Mouse (Mus musculus) stomach, embryonic 14.5 days (tissue): Measurements from ENCODE around the gene Cspg4. TPM values are rescaled to one million over a fixed set of nuclear protein-coding genes. Genes with fewer than 3 reads are reported as not detected.

ENCODE experiments used
- ATAC-seq: fragments of 200-750 bp; cut with Nextera tagmentation; 2 replicates; pipeline ENCODE4 v1.8.0; 2017; ENCODE audit warnings: low read depth, moderate TSS enrichment; ENCODE audit not compliant: insufficient number of reproducible peaks, insufficient read depth, low FRiP score
- H3K27ac ChIP-seq: fragments of 300-500 bp; sonication (generic); 2 replicates; pipeline ENCODE4 v1.5.1; 2014; ENCODE audit warnings: mild to moderate bottlenecking, low read length, moderate library complexity, mixed read lengths
- H3K27me3 ChIP-seq: fragments of 300-500 bp; sonication (generic); 2 replicates; pipeline ENCODE4 v1.6.1; 2014; ENCODE audit warnings: low read length, control low read depth, mixed read lengths; ENCODE audit not compliant: control insufficient read depth, insufficient read depth
- H3K36me3 ChIP-seq: fragments of 300-500 bp; sonication (generic); 2 replicates; pipeline ENCODE4 v1.6.1; 2014; ENCODE audit warnings: mild to moderate bottlenecking, control low read depth, low read length, moderate library complexity, mixed read lengths; ENCODE audit not compliant: control insufficient read depth, insufficient read depth
- H3K4me1 ChIP-seq: fragments of 300-500 bp; sonication (generic); 2 replicates; pipeline ENCODE4 v1.6.1; 2014; ENCODE audit warnings: low read length, control low read depth, mixed read lengths; ENCODE audit not compliant: control insufficient read depth, insufficient read depth
- H3K4me2 ChIP-seq: fragments of 300-500 bp; sonication (generic); replicated peaks from 2 replicates; pipeline ENCODE4 v1.6.1; 2014; ENCODE audit warnings: low read depth, low read length, control low read depth
- H3K4me3 ChIP-seq: fragments of 300-500 bp; sonication (generic); 2 replicates; pipeline ENCODE4 v1.5.1; 2014; ENCODE audit warnings: low read depth, low read length, control low read depth
- H3K9ac ChIP-seq: fragments of 300-500 bp; sonication (generic); replicated peaks from 2 replicates; pipeline ENCODE4 v1.6.1; 2014; ENCODE audit warnings: low read depth, mild to moderate bottlenecking, control low read depth, low read length, moderate library complexity, mixed read lengths
- H3K9me3 ChIP-seq: fragments of 300-500 bp; sonication (generic); 2 replicates; pipeline ENCODE4 v1.6.1; 2016; ENCODE audit warnings: low read depth, low read length, control low read depth; ENCODE audit not compliant: control insufficient read depth
- WGBS: fragments of 180-500 bp; shearing (Covaris S2); extraction: QIAGEN DNeasy Blood & Tissue Kit; methylation state at CpG from one replicate; pipeline ENCODE4 v1.1.7; 2014; 5-methylcytosine and 5-hydroxymethylcytosine counted together
- polyA plus RNA-seq: library from polyadenylated mRNA; unstranded; fragments of >200 nt; fragmentation: Nextera tagmentation; extraction: Ambion mirVana; gene quantifications from 2 replicates; pipeline ENCODE4 v1.2.1, GENCODE M21; 2014

The Cspg4 gene
- polyA plus RNA-seq, 1 experiment from 2014 or later: 16.1 TPM

DNA sequence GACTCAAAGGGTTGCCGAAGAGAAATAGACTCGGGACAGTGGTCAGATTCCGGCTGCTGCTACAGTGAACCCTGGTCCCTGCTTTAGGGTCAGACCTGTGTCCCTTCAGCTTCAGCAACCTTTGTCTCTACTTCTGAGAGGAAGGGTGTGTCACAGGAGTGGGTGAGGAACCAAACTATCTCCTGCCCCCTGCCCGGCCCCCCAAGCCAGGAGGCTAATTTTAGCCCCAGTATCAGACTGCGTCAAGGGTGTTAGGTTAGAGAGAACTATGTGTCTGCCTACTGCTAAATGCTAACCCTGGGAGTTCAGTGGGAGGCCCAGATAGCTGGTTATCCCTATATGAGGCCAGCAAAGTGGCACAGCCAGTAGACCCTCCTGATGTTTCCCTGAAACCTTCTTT is 29.7 kb upstream of the Cspg4 start:
- no peak overlapping the region for H3K27ac ChIP-seq
- no peaks in the 10 kb centered on the region for H3K9me3 ChIP-seq
- no peaks in the 10 kb centered on the region for H3K36me3 ChIP-seq
- WGBS: 73% methylated on average over 5 of the region's 5 CpGs
- H3K27me3 ChIP-seq: no peaks in the 10 kb centered on the region
- no peak overlapping the region for H3K4me3 ChIP-seq
- no peak for ATAC-seq
- H3K9ac ChIP-seq: no peak overlapping the region
- 0 out of 2 replicates have a peak, but pooled peaks cover 4% of the 10 kb centered on the region for H3K4me1 ChIP-seq
- H3K4me2 ChIP-seq: no peak overlapping the region

DNA sequence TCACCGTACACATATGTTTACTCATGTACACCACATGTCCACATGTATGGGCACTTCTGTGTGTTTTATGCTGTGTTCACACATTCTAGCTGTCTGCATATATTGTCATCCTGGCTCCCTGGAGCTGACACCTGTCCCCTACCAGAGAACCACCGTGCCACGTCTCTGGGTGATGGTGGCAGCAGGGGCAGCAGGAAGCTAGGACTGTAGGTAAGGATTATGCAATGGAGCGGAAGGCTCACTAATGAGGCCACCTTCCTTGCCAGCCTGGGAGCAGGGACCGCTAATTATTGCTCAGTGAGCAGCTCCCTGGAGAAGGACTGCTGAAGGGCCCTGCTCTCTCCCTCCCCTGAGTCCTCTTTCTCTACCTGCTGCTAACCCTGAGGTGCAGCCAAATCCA is 24.1 kb upstream of the Cspg4 start:
- no peak overlapping the region for H3K9ac ChIP-seq
- ATAC-seq: no peak
- H3K4me1 ChIP-seq: peaks cover 23% of the 10 kb centered on the region
- H3K4me2 ChIP-seq: no peak overlapping the region
- H3K9me3 ChIP-seq: no peaks in the 10 kb centered on the region
- no peaks in the 10 kb centered on the region for H3K36me3 ChIP-seq
- WGBS: 76% methylated on average over 5 of the region's 5 CpGs
- no peaks in the 10 kb centered on the region for H3K27me3 ChIP-seq
- H3K27ac ChIP-seq: no peak overlapping the region
- H3K4me3 ChIP-seq: no peak overlapping the region

DNA sequence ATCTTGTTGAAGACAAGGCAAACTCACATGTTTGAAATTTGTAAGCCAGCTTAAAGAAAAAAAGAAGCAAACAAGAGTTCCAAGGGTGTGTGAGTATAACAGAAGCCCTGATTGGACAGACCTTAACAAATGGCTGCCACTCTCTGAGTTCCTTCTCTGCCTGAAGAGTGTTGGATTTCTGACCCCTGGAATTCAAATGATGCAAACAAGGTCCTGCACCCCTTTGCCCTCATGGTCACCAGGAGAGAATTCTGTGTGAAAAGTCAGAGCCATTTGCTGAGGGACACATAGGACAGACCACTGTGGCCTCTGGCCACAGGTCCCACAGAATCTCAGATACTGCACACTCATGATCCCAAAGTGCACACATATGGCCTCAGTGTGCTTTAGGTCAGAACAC is 23.0 kb upstream of the Cspg4 start:
- no peaks in the 10 kb centered on the region for H3K36me3 ChIP-seq
- H3K4me3 ChIP-seq: no peak overlapping the region
- H3K9ac ChIP-seq: no peak overlapping the region
- H3K4me1 ChIP-seq: peaks cover 23% of the 10 kb centered on the region
- ATAC-seq: no peak
- H3K4me2 ChIP-seq: no peak overlapping the region
- no peak overlapping the region for H3K27ac ChIP-seq
- no peaks in the 10 kb centered on the region for H3K9me3 ChIP-seq
- H3K27me3 ChIP-seq: no peaks in the 10 kb centered on the region

DNA sequence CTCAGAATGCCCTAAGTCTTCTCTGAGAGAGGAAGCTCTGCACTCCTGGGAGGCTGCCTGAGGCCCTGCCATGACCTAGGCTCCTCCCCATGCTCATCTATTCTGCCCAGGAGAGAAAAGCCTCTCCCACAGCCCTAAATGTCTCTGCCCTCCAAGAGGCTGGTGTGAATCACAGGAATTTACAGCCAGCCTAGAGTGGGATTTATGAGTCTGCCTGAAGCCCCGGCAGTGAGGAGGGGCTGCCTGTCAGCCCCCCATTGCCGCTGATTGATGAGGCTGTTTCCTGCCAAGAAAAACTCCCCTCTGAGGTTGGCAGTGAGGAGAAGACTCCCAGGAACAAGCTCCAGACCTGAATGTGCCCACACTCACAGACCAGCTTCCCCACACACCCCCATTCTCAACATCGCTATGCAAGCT is 22.5 kb upstream of the Cspg4 start:
- 15% methylated on average over 3 of the region's 3 CpGs for WGBS

DNA sequence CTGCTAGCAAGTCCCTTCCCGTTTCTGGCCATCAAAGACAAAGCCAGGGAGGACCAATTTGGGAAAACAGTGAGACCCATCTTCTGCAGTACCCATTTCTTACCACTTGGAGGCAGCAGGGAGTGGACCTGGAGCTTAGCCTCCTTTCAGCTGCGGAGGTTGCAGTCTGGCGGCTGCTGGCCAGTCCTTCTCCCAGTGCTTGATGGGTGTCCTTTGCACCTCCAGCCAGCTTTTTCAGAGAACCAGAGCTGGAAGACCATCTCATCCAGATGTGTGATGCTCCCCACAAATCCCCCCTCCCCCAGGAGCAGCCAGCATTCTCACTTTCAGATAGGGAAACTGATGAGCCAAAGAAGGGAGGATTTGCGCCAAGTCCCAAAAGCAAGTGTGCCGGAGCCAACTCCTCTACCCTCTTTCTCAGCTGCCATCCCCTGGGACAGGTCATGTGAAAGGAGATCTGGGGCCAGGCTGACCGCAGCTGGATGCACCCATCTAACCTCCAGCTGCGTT is 21.1 kb upstream of the Cspg4 start:
- no peak for ATAC-seq
- no peak overlapping the region for H3K27ac ChIP-seq
- H3K9me3 ChIP-seq: no peaks in the 10 kb centered on the region
- 38% methylated on average over 7 of the region's 7 CpGs for WGBS
- H3K4me1 ChIP-seq: peaks cover 23% of the 10 kb centered on the region
- no peak overlapping the region for H3K4me2 ChIP-seq
- H3K36me3 ChIP-seq: no peaks in the 10 kb centered on the region
- no peaks in the 10 kb centered on the region for H3K27me3 ChIP-seq
- H3K4me3 ChIP-seq: no peak overlapping the region
- H3K9ac ChIP-seq: no peak overlapping the region

More for the DNA sequence above, 22.5 kb upstream of the Cspg4 start:
- peak; percentile 33; the same call in 1 of the 2 replicates for ATAC-seq
- Histone ChIP-seq H3K36me3 (no peaks in the 10 kb centered on the region), H3K9me3 (no peaks in the 10 kb centered on the region), H3K4me2 (no peak overlapping the region), H3K4me3 (no peak overlapping the region), H3K9ac (no peak overlapping the region), H3K27me3 (no peaks in the 10 kb centered on the region), H3K27ac (no peak overlapping the region), H3K4me1 (peaks cover 23% of the 10 kb centered on the region)

DNA sequence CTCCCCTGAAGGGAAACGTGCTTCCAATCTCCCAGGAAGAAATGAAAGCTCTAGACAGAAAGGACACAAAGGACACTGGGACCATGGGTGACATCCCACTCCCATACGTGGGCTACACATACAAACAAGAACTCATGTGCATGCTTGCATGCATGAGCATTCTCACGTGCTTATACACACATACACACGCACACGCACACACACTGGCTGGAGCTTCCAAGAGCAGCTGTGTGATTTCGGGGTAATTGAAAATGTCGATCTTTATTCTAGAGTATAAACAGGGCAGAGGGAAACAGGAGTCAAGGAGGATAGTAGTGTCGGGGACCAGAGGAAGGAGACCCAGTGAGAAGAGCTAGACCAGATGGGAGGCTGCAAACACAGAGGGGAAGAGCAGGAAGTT is 20.2 kb upstream of the Cspg4 start:
- 0 out of 2 replicates have a peak, but pooled peaks have one; percentile 8 for ATAC-seq
- Histone ChIP-seq H3K4me2 (no peak overlapping the region; the same call in 1 of the 2 replicates), H3K36me3 (no peaks in the 10 kb centered on the region), H3K27ac (no peak overlapping the region), H3K9me3 (no peaks in the 10 kb centered on the region), H3K4me3 (no peak overlapping the region), H3K9ac (no peak overlapping the region), H3K4me1 (peaks cover 23% of the 10 kb centered on the region), H3K27me3 (no peaks in the 10 kb centered on the region)
- 43% methylated on average over 8 of the region's 8 CpGs for WGBS

DNA sequence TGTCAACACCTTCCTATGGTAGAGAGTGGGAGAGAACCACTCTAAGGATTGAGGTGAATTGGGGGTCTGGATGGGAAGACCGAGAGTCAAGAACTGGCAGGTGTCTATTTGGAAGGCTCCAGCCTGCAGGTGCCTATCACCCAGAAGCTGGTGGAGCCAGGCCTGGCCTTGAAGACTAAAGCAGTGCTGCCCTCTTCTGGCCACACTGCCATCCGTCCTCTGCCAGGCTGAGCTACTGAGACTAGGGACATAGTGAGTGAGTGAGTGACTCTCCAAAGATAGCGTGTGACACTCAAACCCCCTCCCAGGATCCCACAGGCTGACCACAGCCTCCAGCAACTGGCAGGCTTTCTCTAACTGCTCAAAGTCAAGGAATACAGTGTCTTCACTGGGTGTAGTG is 17.3 kb upstream of the Cspg4 start:
- Histone ChIP-seq H3K4me3 (no peak overlapping the region), H3K9ac (no peak overlapping the region), H3K9me3 (no peaks in the 10 kb centered on the region), H3K4me2 (no peak overlapping the region), H3K4me1 (peaks cover 32% of the 10 kb centered on the region), H3K27me3 (no peaks in the 10 kb centered on the region), H3K36me3 (no peaks in the 10 kb centered on the region), H3K27ac (no peak overlapping the region)
- 23% methylated on average over 3 of the region's 3 CpGs for WGBS
- ATAC-seq: no peak

DNA sequence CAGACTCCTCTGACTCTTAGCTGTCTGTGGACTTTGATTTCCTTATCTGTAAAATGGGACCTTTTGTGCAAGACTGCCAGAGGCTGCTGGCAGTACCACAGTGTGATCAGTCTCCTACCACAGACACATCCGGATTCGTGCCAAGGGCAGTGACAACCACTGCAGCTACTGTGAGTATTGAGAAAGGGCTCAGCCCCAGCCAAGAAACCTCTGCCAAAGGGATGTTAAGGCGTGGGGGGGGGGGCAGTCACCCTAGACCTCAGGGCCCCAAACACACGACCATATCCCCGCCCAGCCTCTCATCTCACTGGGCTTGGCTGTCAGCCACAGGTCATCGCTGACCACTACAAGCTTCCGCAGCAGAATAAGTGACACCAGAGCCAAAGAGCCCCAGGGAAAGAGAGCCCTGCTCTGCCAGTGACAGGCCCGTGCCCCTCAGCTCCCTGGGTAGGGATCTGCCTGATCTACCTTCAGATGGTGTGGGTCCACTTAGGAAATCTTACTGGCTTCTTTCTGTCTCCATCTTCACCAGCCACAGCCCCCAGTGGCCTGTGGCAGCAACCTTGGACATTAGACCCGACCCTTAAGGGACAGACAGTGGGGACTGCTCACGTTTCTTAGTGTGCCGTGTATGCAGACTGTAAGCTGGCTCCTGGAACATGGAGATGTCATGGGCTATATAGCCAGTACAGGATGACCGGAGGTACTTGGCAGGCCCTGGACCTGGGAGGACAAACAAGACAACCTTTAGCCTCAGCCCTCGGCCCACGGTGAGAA is 14.5 kb upstream of the Cspg4 start:
- Histone ChIP-seq H3K9me3 (no peaks in the 10 kb centered on the region), H3K4me3 (no peak overlapping the region), H3K27me3 (no peaks in the 10 kb centered on the region), H3K4me2 (no peak overlapping the region), H3K27ac (no peak overlapping the region), H3K4me1 (peaks cover 14% of the 10 kb centered on the region; the same call in 1 of the 2 replicates), H3K9ac (no peak overlapping the region), H3K36me3 (no peaks in the 10 kb centered on the region)
- 76% methylated on average over 14 of the region's 14 CpGs for WGBS
- ATAC-seq: no peak

DNA sequence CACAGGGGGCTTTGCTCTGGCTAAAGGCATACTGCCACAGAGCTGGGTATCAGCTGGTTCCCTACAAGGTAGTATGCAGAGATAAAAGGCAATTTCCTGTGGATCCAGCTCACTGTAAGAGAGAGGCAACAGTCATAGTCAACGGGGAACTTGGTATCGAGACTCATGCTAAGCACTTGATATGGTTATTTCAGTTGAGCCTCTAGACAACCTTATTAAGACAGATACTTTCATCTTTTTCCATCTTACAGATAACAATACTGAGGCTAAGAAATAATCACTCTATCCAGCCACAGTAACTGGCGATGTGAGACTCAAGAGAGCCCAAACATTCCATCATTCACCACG is 14.0 kb upstream of the Cspg4 start:
- no peaks in the 10 kb centered on the region for H3K9me3 ChIP-seq
- no peak overlapping the region for H3K9ac ChIP-seq
- no peak for ATAC-seq
- 83% methylated on average over 4 of the region's 4 CpGs for WGBS
- H3K4me1 ChIP-seq: peaks cover 14% of the 10 kb centered on the region; the same call in 1 of the 2 replicates
- H3K4me3 ChIP-seq: no peak overlapping the region
- no peak overlapping the region for H3K27ac ChIP-seq
- H3K27me3 ChIP-seq: no peaks in the 10 kb centered on the region
- no peak overlapping the region for H3K4me2 ChIP-seq
- H3K36me3 ChIP-seq: no peaks in the 10 kb centered on the region
